Mouse (Mus musculus): ENCODE measurements around the gene Foxn3. TPM values are rescaled to one million over a fixed set of nuclear protein-coding genes. Genes with fewer than 3 reads are reported as not detected.

The Foxn3 gene
- total RNA-seq, 2 experiments from 2014 or later = 98.5 to 102 TPM

DNA sequence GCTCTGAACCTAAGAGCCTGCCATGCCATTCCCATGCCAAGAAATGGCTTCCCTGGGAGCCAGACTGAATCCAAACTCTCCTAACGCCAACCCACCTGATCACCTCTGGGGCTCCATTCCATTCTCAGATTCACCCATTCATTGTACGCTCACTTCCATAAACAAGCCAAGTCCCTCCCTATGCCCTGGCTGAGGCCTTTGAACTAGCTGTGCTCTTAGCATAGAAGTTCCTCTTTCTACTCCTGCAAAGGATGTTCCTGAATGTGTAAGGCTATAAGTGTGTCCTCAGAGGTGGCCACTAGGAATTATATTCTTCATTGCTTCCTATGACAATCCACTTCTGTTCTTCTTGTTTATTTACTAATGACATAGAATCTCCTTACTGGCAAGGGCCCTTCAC is 40.5 kb downstream of the Foxn3 start:
- DNase-seq = no peak

- no peak for DNase-seq
Measured at GRCm38 (mm10) chr12:99519862-99520261, 43.5 kb downstream of the Foxn3 start.

DNA sequence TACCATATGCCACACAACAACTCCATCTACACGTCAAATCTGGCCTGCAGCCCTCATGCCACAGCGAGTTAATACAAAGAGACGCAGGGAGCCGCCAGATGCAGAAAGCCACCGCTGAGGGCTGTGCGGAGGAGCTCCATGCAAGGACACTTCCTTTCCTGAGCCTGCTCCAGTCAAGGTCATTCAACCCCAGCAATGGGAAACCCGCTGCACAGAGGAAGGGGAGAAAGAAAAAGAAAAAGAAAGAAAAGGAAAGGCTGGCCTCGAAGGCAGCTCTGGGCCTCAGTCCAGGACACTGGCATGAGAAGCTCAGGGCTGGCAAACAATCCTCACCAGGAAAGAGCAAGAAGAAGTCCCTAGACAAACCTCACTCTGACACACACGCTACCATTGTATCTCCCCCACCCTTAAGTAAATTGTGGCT is 44.2 kb downstream of the Foxn3 start:
- peak in 1 of 2 experiments; percentile 30 for DNase-seq

GRCm38 (mm10) chr12:99518640-99519039 is 44.7 kb downstream of the Foxn3 start:
- no peak for DNase-seq

DNA sequence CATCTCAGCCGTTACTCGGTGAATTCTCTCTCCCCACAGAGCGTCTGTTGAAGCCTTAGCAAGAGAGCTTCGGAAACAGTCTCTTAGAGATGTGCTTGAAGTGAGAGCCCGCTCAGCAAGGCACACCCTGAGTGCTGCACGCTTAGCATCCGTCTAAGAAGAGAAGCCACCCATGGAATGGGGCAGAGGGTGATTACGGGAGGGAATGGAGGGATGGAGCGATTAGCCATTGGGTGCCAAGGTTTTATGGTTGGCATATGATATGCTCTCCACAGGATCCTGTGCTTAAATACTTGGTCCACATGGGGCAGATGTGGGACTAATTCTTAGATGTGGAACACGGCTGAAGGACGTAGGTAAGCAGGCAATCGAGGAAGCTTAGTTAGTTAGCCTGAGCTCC is 45.3 kb downstream of the Foxn3 start:
- no peak for DNase-seq

GRCm38 (mm10) chr12:99517296-99517695 is 46.1 kb downstream of the Foxn3 start:
- DNase-seq = no peak

DNA sequence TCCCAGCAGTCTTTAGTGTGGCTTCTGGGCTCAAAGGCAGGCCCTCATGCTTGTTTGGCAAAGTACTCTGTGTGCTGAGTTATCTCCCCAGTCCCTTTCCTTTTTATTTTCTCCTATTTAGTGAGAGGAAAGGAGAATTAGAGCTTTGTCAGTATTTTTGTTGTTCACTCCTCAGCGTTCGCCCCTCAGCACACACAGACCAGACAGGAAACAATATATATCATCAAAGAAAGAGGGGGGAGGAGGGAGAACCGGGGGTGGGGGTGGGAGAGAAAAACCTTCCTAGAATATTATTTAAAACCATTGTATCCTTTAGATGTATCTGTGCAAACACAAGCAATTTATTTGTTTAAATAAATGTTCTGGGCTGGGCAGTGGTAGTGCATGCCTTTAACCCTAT is 47.9 kb downstream of the Foxn3 start:
- no peak for DNase-seq

GRCm38 (mm10) chr12:99511644-99512043 is 51.7 kb downstream of the Foxn3 start:
- DNase-seq = no peak

GRCm38 (mm10) chr12:99510759-99511158 is 52.6 kb downstream of the Foxn3 start:
- DNase-seq = no peak

GRCm38 (mm10) chr12:99502225-99502624 is 61.2 kb downstream of the Foxn3 start:
- no peak for DNase-seq

DNA sequence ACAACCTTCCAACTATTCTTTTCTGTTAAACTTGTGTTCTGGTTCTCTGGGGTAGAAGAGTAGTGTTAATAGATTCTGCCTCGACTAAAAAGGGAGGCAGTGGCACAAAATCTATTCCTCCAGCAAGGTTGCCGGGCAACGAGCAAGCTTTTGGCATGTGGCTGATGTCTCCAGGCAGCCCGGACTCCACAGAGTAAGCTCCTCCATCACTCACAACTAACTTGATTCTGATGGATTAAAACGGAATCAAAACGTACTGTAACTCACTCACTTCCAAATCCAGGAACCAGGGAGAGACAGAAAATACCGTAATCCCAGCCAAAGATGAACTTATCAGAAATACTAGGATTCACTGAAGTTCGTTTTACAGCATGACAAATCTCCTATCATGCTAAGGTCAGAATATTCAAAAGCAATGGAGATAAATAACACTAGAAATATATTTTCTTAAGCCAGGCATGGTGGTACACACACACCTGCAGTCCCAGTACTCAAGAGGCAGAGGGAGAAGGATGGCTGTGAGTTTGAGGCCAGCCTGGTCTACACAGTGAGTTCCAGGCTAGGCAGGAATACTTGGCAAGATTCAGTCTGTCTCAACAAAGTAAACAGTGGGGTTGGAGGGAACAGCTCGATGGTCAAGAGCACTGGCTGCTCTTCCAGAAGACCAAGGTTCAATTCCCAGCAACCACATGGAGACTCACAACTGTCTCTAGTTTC is 64.2 kb downstream of the Foxn3 start:
- no peak for DNase-seq

DNA sequence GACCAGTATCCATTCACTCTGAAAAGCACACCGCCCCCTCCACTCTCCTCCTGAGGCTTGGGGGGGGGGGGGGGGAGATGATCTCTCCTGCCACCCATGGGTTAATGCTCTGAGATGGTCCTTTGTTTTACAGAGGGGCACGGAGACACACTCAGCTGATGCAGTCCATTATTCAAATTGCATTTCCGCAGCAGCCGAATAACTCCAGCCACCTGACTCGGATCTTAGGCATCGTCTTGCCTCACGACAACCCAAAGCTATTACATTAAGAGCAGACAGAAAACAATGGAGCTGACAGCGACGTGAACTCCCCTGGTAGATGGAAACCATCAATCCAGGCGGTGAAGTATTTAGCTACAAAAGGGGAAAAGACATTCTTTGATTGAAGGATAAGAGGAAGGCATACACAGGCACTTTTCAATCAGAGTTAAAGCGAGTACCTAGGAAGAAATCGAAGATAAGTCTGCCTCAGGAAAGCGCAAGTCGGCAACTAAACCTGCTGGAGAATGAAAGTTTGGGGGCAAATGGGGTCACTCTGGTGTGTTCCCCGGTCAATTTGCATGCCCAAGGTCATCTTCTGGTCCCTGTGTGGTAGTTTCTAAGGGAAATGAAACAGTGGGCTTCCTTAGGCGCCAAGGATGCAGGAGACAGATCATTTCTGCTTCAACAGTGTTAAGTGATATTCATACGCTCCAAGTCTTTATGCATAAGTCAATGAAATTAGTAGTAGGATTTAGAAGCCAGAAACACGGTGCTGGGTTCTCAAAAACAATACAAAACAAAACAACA is 65.0 kb downstream of the Foxn3 start:
- no peak for DNase-seq

- DNase-seq = no peak
Measured at GRCm38 (mm10) chr12:99496945-99497344, 66.4 kb downstream of the Foxn3 start.

DNA sequence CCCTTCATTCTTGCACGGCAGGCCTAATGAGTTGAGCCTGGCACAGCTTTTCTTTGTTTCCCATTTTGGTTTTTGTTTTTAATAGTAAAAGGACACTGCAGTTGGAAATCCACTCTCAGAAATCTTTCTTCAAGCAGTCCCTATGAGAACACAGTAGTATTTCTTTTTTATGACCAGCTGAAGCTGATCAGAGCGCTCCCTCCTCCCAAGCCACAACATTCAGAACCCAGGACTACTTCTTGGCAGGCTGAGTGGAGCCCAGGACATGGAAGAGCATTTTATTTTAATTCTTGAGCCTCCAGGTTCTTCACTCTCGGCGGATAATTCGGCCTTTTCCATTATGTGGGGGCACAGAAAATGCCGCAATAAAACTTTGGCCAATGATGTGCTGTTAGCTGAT is 73.2 kb downstream of the Foxn3 start:
- DNase-seq = no peak

DNA sequence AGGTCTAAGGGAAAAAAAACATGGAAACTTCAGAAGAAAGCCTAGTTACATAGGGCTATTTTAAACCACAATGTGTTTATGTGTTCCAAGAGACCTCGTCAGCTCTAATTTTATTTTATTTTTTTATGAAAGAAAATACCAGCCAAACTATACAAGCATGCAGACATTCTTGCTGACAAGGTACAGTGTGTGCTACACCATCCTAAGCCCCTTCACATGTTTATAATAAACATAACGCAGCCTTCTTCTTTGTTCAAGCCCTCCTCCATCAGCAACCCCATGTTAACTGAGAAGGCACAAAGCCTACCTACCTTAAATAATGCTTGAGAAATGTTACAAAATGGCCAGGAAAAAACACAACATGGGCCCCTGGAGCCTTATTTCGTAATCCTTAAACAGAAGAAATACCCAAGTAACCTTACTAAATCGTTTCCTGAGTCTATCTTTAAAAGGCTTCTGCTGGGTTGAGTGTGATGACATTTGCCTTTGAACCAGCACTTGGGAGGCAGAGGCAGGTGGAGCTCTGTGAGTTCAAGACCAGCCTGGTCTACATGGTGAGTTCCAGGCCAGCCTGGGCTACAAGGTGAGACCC is 74.3 kb downstream of the Foxn3 start:
- no peak for DNase-seq

DNA sequence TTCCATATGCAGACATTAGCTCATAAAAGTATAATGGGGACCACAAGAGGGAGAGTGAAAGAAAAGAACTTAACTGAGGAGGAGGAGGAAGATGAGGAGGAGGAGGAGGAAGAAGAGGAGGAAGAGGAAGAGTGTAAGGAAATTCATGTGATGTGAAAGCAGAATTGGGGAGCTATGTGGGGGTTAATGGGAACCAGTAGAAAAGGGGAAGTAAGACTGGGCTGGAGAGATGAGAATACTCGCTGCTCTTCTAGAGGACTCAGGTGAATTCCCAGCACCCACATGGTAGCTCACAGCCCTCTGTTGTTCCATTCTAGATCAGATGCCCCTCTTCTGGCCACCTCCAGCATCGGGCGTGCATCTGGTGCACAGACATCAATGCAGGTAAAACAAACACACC is 83.0 kb downstream of the Foxn3 start:
- DNase-seq = no peak

DNA sequence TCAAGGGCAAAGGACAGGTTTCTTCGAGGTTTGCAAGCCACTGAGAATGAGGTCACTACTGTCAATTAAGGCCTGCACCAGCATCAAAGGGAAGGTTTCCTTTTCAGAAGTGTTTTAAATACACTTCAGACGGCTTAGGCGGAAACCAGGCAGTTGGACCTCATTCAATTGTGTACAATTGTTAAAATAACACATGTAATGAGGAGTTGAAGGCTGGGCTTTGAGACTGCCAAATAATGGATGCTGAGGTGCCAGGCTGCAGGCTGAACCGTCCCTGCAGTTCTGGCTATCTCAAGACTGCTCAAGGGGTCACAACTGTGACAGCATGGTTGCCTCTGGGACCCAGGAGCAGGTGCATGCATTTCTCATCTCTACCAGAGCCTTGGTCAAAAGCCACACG is 89.2 kb downstream of the Foxn3 start:
- no peak for DNase-seq

DNA sequence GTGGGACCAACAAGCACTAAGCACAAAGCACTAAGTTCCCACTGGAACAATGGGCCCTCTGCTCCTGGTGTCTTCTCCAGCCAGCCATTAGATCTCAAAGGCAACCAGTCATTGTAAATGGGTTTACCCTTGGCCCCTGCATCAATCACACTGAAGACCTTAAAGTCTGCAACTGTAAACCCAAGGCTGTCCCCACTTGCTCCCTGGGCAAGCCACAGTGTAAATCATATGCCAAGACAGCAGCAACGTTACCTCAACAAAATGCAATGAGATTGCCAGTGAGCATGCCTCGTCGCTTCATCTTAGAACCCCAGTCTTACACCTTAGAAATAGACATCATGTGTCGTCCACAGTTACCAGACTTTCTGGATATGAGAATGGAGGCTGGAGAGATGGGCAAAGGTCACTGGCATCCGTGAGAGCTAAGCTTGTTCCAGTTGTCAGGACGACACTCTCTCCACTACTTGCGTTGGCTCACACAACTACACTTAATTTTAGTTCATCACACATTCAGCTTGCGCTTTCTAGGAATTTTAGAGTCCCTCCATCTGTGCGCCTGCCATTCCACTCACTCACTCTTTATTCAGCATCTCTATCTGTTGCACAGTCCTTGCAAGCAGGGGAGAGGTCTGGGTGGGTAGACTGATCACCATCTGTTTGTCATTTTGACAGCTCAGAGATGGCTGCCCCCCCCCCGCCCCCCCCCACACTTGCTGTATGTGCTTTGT is 89.8 kb downstream of the Foxn3 start:
- DNase-seq = no peak

GRCm38 (mm10) chr12:99471431-99471830 is 92.0 kb downstream of the Foxn3 start:
- no peak for DNase-seq

GRCm38 (mm10) chr12:99467884-99468311 is 95.5 kb downstream of the Foxn3 start:
- DNase-seq = peak; percentile 61 to 64

DNA sequence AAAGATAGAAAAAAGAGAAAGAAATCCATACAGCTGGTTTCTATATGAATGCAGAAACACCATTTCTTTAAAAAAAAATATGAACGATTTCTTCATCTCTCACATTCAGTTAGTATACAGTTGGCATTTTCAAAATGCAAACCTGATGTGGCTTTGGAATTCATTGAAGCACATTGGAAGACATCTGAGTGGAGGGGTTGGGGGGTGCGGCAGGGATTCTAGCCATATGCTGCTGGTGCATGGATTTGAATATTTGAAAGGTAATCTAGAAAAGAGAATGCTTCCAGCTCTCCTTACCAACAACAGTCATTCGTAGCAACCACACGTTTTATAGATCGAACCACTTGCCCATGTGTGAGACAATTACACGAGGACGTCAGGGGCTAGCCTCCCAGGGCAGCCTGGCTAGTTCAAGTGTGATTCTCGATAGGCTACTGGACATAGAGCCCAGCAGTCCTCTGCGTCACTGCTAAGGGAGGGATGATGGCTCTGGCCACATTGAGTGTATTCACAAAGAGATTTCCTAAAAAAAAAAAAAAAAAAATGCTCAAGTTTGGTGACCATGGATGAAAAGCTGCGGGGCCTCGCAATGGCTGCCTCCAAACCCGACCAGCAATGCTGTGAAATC is 96.0 kb downstream of the Foxn3 start:
- DNase-seq = no peak

DNA sequence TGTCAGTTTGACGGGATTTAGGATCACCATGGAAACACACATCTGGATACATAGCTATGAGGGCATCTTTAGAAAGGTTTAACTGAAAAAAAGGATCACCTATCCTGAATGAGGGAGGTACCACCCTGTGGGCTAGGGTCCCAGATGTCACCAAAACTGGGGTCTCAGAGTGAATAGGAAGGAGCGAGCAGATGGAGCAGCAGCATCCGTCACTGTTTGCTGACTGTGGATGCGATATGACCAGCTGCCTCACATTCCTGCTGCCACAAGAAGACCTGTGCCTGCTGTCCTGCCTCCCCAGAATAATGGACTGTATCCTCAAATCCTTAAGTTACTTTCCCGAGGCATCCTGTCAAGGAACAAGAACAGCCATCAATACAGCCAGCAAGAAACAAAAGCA is 97.0 kb downstream of the Foxn3 start:
- DNase-seq = no peak

All from heart, adult 18-20 months (tissue).